Mouse (Mus musculus): ENCODE measurements around the gene B3galt5.

GRCm38 (mm10) chr16:96362873-96363272, 127.3 kb downstream of the B3galt5 start:
- TF ChIP-seq TAL1 (IDR thresholded peaks at IDR 0.05; ENCODE audit: low read length): no peak
- no peak for TF ChIP-seq GATA1 (IDR thresholded peaks at IDR 0.05; ENCODE audit: low read length)

Measured in erythroblast, embryonic 14.5 days (primary cell).